Mouse (Mus musculus) hindbrain, embryonic 16.5 days (tissue): ENCODE measurements at regions not wholly inside any gene's neighbourhood (a gene's known extent, or its start where the extent isn't known, plus 50 kb on each side); places are given as distances from the start of the nearest gene placed in this dataset.

Experiments
- ATAC-seq: fragments of 200-750 bp; cut with Nextera tagmentation; 2 replicates; pipeline ENCODE4 v1.8.0; 2017; ENCODE audit warnings: moderate TSS enrichment, moderate library complexity
- H3K27ac ChIP-seq: fragments of 300-500 bp; sonication (generic); 2 replicates; pipeline ENCODE4 v1.5.1; 2014; ENCODE audit warnings: low read depth, mild to moderate bottlenecking, control low read depth, low read length, moderate library complexity
- H3K27me3 ChIP-seq: fragments of 300-500 bp; sonication (generic); replicated peaks from 2 replicates; pipeline ENCODE4 v1.6.1; 2014; ENCODE audit warnings: low read length; ENCODE audit not compliant: control insufficient read depth, insufficient read depth
- H3K36me3 ChIP-seq: fragments of 300-500 bp; sonication (generic); 2 replicates; pipeline ENCODE4 v1.6.1; 2014; ENCODE audit warnings: mild to moderate bottlenecking, low read length, moderate library complexity, mixed read lengths; ENCODE audit not compliant: control insufficient read depth, insufficient read depth
- H3K4me1 ChIP-seq: fragments of 300-500 bp; sonication (generic); 2 replicates; pipeline ENCODE4 v1.6.1; 2014; ENCODE audit warnings: low read depth, low read length; ENCODE audit not compliant: control insufficient read depth, insufficient read depth
- H3K4me2 ChIP-seq: fragments of 300-500 bp; sonication (generic); 2 replicates; pipeline ENCODE4 v1.6.1; 2014; ENCODE audit warnings: mild to moderate bottlenecking, low read length, control low read depth, moderate library complexity
- H3K4me3 ChIP-seq: fragments of 300-500 bp; sonication (generic); 2 replicates; pipeline ENCODE4 v1.5.1; 2014; ENCODE audit warnings: mild to moderate bottlenecking, low read length, control low read depth, moderate library complexity
- H3K9ac ChIP-seq: fragments of 300-500 bp; sonication (generic); 2 replicates; pipeline ENCODE4 v1.6.1; 2014; ENCODE audit warnings: low read depth, mild to moderate bottlenecking, control low read depth, low read length, moderate library complexity
- H3K9me3 ChIP-seq: fragments of 300-500 bp; sonication (generic); 2 replicates; pipeline ENCODE4 v1.6.1; 2014; ENCODE audit warnings: mild to moderate bottlenecking, low read length, moderate library complexity; ENCODE audit not compliant: control insufficient read depth
- WGBS: fragments of 180-500 bp; shearing (Covaris S2); extraction: QIAGEN DNeasy Blood & Tissue Kit; methylation state at CpG from one replicate; pipeline ENCODE4 v1.1.7; 2014; 5-methylcytosine and 5-hydroxymethylcytosine counted together

DNA sequence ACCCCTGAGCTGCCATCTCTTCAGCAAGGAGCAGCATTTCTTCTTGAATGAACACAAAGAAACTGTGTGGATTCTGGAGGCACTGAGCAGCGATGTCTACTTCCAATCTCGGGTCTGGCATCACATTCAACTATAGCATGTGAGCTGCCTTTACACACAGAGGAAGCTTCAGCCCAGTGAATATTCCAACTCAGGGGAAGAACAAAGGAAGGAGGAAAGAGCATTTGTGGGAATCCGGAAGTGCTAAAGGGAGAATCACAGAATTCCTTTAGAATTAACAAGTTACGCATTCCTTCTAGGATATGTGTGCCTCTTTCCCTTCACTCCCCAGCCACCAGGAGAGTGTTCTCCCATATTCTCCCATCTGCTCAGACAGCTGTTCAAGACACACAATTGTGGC, 111.7 kb upstream of the B3gat2 start:
- no peak overlapping the region for H3K9ac ChIP-seq
- no peak overlapping the region for H3K27ac ChIP-seq
- no peaks in the 10 kb centered on the region for H3K27me3 ChIP-seq
- H3K4me2 ChIP-seq, result no peak overlapping the region
- H3K4me3 ChIP-seq, result no peak overlapping the region
- no peaks in the 10 kb centered on the region for H3K36me3 ChIP-seq
- WGBS, result 65% methylated on average over 4 of the region's 4 CpGs
- no peak for ATAC-seq
- H3K4me1 ChIP-seq, result no peaks in the 10 kb centered on the region
- H3K9me3 ChIP-seq, result no peaks in the 10 kb centered on the region

GRCm38 (mm10) chr1:23653628-23654027, 107.9 kb upstream of the B3gat2 start:
- no peak for ATAC-seq
- no peak overlapping the region for H3K4me3 ChIP-seq
- H3K4me1 ChIP-seq, result 0 out of 2 replicates have a peak, but pooled peaks cover 4% of the 10 kb centered on the region
- no peak overlapping the region for H3K4me2 ChIP-seq
- no peak overlapping the region for H3K27ac ChIP-seq
- WGBS, result 89% methylated on average over 4 of the region's 4 CpGs
- H3K9ac ChIP-seq, result no peak overlapping the region
- no peaks in the 10 kb centered on the region for H3K36me3 ChIP-seq
- H3K27me3 ChIP-seq, result no peaks in the 10 kb centered on the region
- H3K9me3 ChIP-seq, result no peaks in the 10 kb centered on the region

DNA sequence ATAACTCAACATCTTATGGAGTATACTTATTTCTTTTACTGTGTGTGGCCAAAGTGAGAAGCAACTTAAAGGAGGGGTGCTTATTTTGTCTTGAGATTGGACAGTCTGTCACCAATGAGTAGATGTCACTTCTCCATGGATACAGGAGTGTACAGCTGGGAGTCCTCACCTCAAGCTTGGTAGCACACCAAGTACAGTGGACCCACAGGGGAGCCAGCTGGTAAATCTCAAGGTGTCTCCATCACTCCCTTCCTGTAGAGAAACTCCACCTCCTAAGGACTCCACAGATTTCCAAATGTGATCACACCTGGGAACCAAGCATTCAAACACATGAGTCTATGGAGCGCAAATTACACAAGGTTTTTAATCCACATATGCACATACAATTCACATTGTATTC, 105.8 kb upstream of the B3gat2 start:
- ATAC-seq, result peak; percentile 43; the same call in 1 of the 2 replicates
- H3K9ac ChIP-seq, result no peak overlapping the region
- H3K36me3 ChIP-seq, result no peaks in the 10 kb centered on the region
- H3K4me3 ChIP-seq, result no peak overlapping the region
- H3K4me1 ChIP-seq, result 0 out of 2 replicates have a peak, but pooled peaks cover 4% of the 10 kb centered on the region
- H3K9me3 ChIP-seq, result peaks cover 2% of the 10 kb centered on the region; the same call in 1 of the 2 replicates
- H3K27ac ChIP-seq, result no peak overlapping the region
- 94% methylated on average over 1 of the region's 1 CpGs for WGBS
- H3K4me2 ChIP-seq, result no peak overlapping the region
- no peaks in the 10 kb centered on the region for H3K27me3 ChIP-seq

DNA sequence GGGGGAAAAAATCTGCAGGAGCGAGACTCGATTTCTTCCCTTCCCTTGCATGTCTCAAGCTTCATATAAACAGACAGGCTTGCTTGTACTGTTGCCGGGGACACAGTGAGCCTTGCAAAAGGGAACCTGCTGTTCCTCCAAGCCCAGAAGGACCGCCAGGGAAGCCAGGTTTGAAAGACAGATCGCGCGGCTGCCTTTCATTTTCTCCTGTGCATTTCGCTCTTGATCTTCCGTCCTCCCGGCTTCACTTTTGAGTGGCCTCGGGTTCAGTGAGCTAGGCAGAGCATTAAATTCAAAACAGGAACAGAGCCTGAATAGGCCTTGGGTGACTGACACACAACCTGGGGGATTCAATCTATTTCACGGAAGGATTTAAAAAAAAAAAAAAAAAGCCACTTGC, 105.3 kb upstream of the B3gat2 start:
- Histone ChIP-seq H3K27me3 (no peaks in the 10 kb centered on the region), H3K9me3 (peaks cover 2% of the 10 kb centered on the region; the same call in 1 of the 2 replicates), H3K27ac (0 out of 2 replicates have a peak overlapping the region, but pooled peaks have one; percentile 17), H3K4me2 (peak overlapping the region; percentile 46), H3K9ac (peak overlapping the region; percentile 38), H3K36me3 (no peaks in the 10 kb centered on the region), H3K4me1 (0 out of 2 replicates have a peak, but pooled peaks cover 4% of the 10 kb centered on the region), H3K4me3 (peak overlapping the region; percentile 11; the same call in 1 of the 2 replicates)
- 33% methylated on average over 12 of the region's 12 CpGs for WGBS
- ATAC-seq, result peak; percentile 64; the same call in 1 of the 2 replicates

- Histone ChIP-seq H3K27me3 (no peaks in the 10 kb centered on the region), H3K4me3 (no peak overlapping the region), H3K4me1 (0 out of 2 replicates have a peak, but pooled peaks cover 4% of the 10 kb centered on the region), H3K9me3 (peaks cover 2% of the 10 kb centered on the region; the same call in 1 of the 2 replicates), H3K27ac (no peak overlapping the region), H3K4me2 (no peak overlapping the region; the same call in 1 of the 2 replicates), H3K9ac (no peak overlapping the region), H3K36me3 (no peaks in the 10 kb centered on the region)
- ATAC-seq, result no peak
- WGBS, result 56% methylated on average over 8 of the region's 8 CpGs
These were observed 104.8 kb upstream of the B3gat2 start for GRCm38 (mm10) chr1:23656718-23657117.

GRCm38 (mm10) chr1:23670514-23670913, 91.0 kb upstream of the B3gat2 start:
- 49% methylated on average over 4 of the region's 4 CpGs for WGBS
- Histone ChIP-seq H3K4me1 (no peaks in the 10 kb centered on the region), H3K4me3 (no peak overlapping the region), H3K4me2 (no peak overlapping the region), H3K27me3 (no peaks in the 10 kb centered on the region), H3K9ac (no peak overlapping the region), H3K27ac (peak overlapping the region; percentile 23), H3K36me3 (no peaks in the 10 kb centered on the region), H3K9me3 (no peaks in the 10 kb centered on the region)
- peak; percentile 61 for ATAC-seq

GRCm38 (mm10) chr1:23674357-23674756, 87.2 kb upstream of the B3gat2 start:
- Histone ChIP-seq H3K36me3 (no peaks in the 10 kb centered on the region), H3K4me2 (no peak overlapping the region), H3K4me1 (no peaks in the 10 kb centered on the region), H3K27me3 (no peaks in the 10 kb centered on the region), H3K9me3 (no peaks in the 10 kb centered on the region), H3K4me3 (no peak overlapping the region), H3K9ac (no peak overlapping the region), H3K27ac (no peak overlapping the region)
- ATAC-seq, result no peak
- 96% methylated on average over 6 of the region's 6 CpGs for WGBS

DNA sequence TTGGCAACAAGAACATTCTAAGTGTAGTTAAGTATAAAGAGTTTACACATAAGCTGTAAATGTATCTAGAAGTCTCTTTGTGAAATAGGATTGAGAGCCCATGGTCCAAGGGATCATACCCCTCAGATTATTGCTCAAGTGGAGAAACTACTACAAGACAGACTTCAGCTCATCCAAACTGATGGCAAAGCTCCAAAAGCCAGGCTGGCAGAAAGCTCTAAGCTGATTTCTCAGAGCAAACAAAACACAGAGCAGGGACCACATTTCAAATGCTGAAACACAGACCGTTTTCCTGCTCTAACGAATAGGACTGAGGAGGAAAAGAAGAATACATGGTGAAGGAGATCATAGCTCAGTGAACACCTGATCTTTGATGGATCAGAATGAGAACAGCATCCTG, 85.3 kb upstream of the B3gat2 start:
- WGBS, result 76% methylated on average over 2 of the region's 2 CpGs
- no peaks in the 10 kb centered on the region for H3K4me1 ChIP-seq
- no peaks in the 10 kb centered on the region for H3K27me3 ChIP-seq
- H3K4me2 ChIP-seq, result no peak overlapping the region
- no peak overlapping the region for H3K9ac ChIP-seq
- no peaks in the 10 kb centered on the region for H3K36me3 ChIP-seq
- no peaks in the 10 kb centered on the region for H3K9me3 ChIP-seq
- ATAC-seq, result no peak
- H3K27ac ChIP-seq, result no peak overlapping the region
- H3K4me3 ChIP-seq, result no peak overlapping the region

DNA sequence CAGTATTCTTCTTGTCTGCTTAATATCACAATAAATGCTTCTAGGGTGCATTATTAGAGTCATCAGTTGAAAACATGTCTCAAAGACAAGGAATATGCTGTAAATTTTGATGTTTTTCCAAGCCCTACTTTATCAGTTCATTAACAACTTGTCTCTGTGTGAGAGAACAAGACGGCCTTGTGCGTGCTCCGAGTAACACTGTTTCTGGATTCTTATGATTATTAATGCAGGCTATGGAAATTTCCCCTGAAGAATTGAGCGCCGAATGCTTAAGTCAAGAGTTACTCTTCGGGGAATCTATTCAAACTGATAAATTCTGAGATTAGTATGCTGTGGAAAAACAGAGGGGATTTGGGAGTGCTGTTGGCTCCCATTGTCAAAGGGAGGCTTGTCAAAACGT, 72.2 kb upstream of the B3gat2 start:
- no peak for ATAC-seq
- 61% methylated on average over 7 of the region's 7 CpGs for WGBS

GRCm38 (mm10) chr1:23705489-23705888, 56.1 kb upstream of the B3gat2 start:
- Histone ChIP-seq H3K36me3 (no peaks in the 10 kb centered on the region), H3K4me1 (no peaks in the 10 kb centered on the region), H3K4me3 (no peak overlapping the region), H3K27ac (no peak overlapping the region), H3K4me2 (no peak overlapping the region), H3K27me3 (no peaks in the 10 kb centered on the region), H3K9me3 (no peaks in the 10 kb centered on the region), H3K9ac (no peak overlapping the region)
- WGBS, result 26% methylated on average over 6 of the region's 6 CpGs
- ATAC-seq, result peak; percentile 86

More for the DNA sequence above, 72.2 kb upstream of the B3gat2 start:
- H3K4me1 ChIP-seq, result no peaks in the 10 kb centered on the region
- no peak overlapping the region for H3K4me2 ChIP-seq
- no peaks in the 10 kb centered on the region for H3K27me3 ChIP-seq
- H3K36me3 ChIP-seq, result no peaks in the 10 kb centered on the region
- no peaks in the 10 kb centered on the region for H3K9me3 ChIP-seq
- no peak overlapping the region for H3K27ac ChIP-seq
- no peak overlapping the region for H3K9ac ChIP-seq
- no peak overlapping the region for H3K4me3 ChIP-seq
